Mouse (Mus musculus): Measurements from ENCODE around the gene Defb30. TPM values are rescaled to one million over a fixed set of nuclear protein-coding genes. Genes with fewer than 3 reads are reported as not detected.

Defb30 gene
- total RNA-seq, 2 experiments from 2014 or later, result not detected

Other genes starting within 250 kb of the Defb30 start
- 5.4 and 5.9 TPM in 2 replicates for gene Wdfy2, start 212.3 kb downstream of the Defb30 start, total RNA-seq (2015; ENCODE audit: low replicate concordance)
- 3.3 and 4.9 TPM in 2 replicates for gene Wdfy2, start 212.3 kb downstream of the Defb30 start, total RNA-seq (2017; ENCODE audit: low replicate concordance)
- gene Defb48, start 65.5 kb downstream of the Defb30 start, total RNA-seq (2015; ENCODE audit: low replicate concordance), result not detected in 2 replicates
- gene Defb48, start 65.5 kb downstream of the Defb30 start, total RNA-seq (2017; ENCODE audit: low replicate concordance), result not detected in 2 replicates
- not detected in 2 replicates for gene Defb47, start 51.9 kb downstream of the Defb30 start, total RNA-seq (2015; ENCODE audit: low replicate concordance)
- not detected in 2 replicates for gene Defb47, start 51.9 kb downstream of the Defb30 start, total RNA-seq (2017; ENCODE audit: low replicate concordance)
- gene Defb43, start 38.2 kb downstream of the Defb30 start, total RNA-seq (2015; ENCODE audit: low replicate concordance), result not detected in 2 replicates
- not detected in 2 replicates for gene Defb43, start 38.2 kb downstream of the Defb30 start, total RNA-seq (2017; ENCODE audit: low replicate concordance)
- gene Defb42, start 3.0 kb downstream of the Defb30 start, total RNA-seq (2015; ENCODE audit: low replicate concordance), result not detected in 2 replicates
- not detected in 2 replicates for gene Defb42, start 3.0 kb downstream of the Defb30 start, total RNA-seq (2017; ENCODE audit: low replicate concordance)

All from erythroid progenitor cell, adult 5-6 weeks (primary cell).